8 mouse cellular contexts compared by ENCODE assay signal in genomic region chr6:125009129-125009180, GRCm38 (mm10). TPM values are rescaled to one million over a fixed set of nuclear protein-coding genes. Genes with fewer than 3 reads are reported as not detected.
DNase-seq lines count a peak whose midpoint lies in the region; ATAC-seq and TF ChIP-seq lines count a peak whose summit lies in the region.

Gene Zfp384, plus strand, starts transcription at chr6:125009145.

- no peaks in the 10 kb centered on the region for H3K9me3 ChIP-seq in neural tube, embryonic 11.5 days (ENCODE audit: control insufficient read depth, low read length)
- H3K9me3 ChIP-seq in forebrain, embryonic 11.5 days (ENCODE audit: control insufficient read depth, low read length): no peaks in the 10 kb centered on the region
- no peaks in the 10 kb centered on the region for H3K9me3 ChIP-seq in liver, embryonic 12.5 days (replicated peaks)
- H3K9me3 ChIP-seq in stomach, postnatal 0 days (ENCODE audit: control insufficient read depth, low read length): no peaks in the 10 kb centered on the region

- peak within 1 kb of the TSS; percentile 85 for H3K4me2 ChIP-seq in neural tube, embryonic 11.5 days (ENCODE audit: low read depth)
- H3K4me2 ChIP-seq in forebrain, embryonic 11.5 days (ENCODE audit: low read depth, low read length, severe bottlenecking): peak within 1 kb of the TSS; percentile 73
- H3K4me2 ChIP-seq in liver, embryonic 12.5 days: peak within 1 kb of the TSS; percentile 92
- peak within 1 kb of the TSS; percentile 72 for H3K4me2 ChIP-seq in stomach, postnatal 0 days (replicated peaks; ENCODE audit: low read depth)

- H3K4me3 ChIP-seq in neural tube, embryonic 11.5 days (ENCODE audit: low read depth, low read length): peak within 1 kb of the TSS; percentile 90
- peak within 1 kb of the TSS; percentile 92 for H3K4me3 ChIP-seq in forebrain, embryonic 11.5 days (ENCODE audit: low read depth, low read length)
- H3K4me3 ChIP-seq in liver, embryonic 12.5 days: peak within 1 kb of the TSS; percentile 99
- H3K4me3 ChIP-seq in stomach, postnatal 0 days (ENCODE audit: low read depth, low read length): peak within 1 kb of the TSS; percentile 83

- H3K27ac ChIP-seq in neural tube, embryonic 11.5 days (ENCODE audit: low read depth, low read length): peak within 1 kb of the TSS; percentile 99
- H3K27ac ChIP-seq in forebrain, embryonic 11.5 days (ENCODE audit: low read depth, low read length): peak within 1 kb of the TSS; percentile 97
- peak within 1 kb of the TSS; percentile 94 for H3K27ac ChIP-seq in liver, embryonic 12.5 days
- peak within 1 kb of the TSS; percentile 99 for H3K27ac ChIP-seq in stomach, postnatal 0 days (replicated peaks)

- TF ChIP-seq EP300 in stomach, postnatal 0 days (optimal IDR thresholded peaks at IDR 0.05): no peak

- peak within 1 kb of the TSS; percentile 94 for H3K9ac ChIP-seq in neural tube, embryonic 11.5 days (ENCODE audit: low read length)
- H3K9ac ChIP-seq in forebrain, embryonic 11.5 days (ENCODE audit: low read length): peak within 1 kb of the TSS; percentile 95
- peak within 1 kb of the TSS; percentile 97 for H3K9ac ChIP-seq in liver, embryonic 12.5 days
- H3K9ac ChIP-seq in stomach, postnatal 0 days (ENCODE audit: low read length): peak within 1 kb of the TSS; percentile 94

- whole genome bisulfite sequencing in neural tube, embryonic 11.5 days: 0% methylated on average over 3 of the region's 3 CpGs
- 0% methylated on average over 3 of the region's 3 CpGs for WGBS in forebrain, embryonic 11.5 days
- 0% methylated on average over 2 of the region's 3 CpGs for WGBS in liver, embryonic 12.5 days (ENCODE audit: insufficient replicate concordance)
- WGBS in stomach, postnatal 0 days: 5% methylated on average over 3 of the region's 3 CpGs

- H3K27me3 ChIP-seq in neural tube, embryonic 11.5 days (ENCODE audit: control insufficient read depth, insufficient read depth, low read length): no peaks in the 10 kb centered on the region
- no peaks in the 10 kb centered on the region for H3K27me3 ChIP-seq in forebrain, embryonic 11.5 days (ENCODE audit: control insufficient read depth, insufficient read depth, low read length)
- peaks cover 16% of the 10 kb centered on the region for H3K27me3 ChIP-seq in liver, embryonic 12.5 days (replicated peaks)
- no peaks in the 10 kb centered on the region for H3K27me3 ChIP-seq in stomach, postnatal 0 days (ENCODE audit: control insufficient read depth, insufficient read depth, low read length)

- DNase-seq in neural tube, embryonic 11.5 days (ENCODE audit: low spot score): no peak
- DNase-seq in neural tube, embryonic 10.5 days (ENCODE audit: extremely low spot score, low spot score): no peak
- no peak for DNase-seq in forebrain, embryonic 11.5 days (ENCODE audit: low spot score)
- no peak for DNase-seq in stomach, postnatal 0 days (ENCODE audit: low spot score)
- DNase-seq in cerebellum, adult 11 months: no peak
- DNase-seq in ovary, adult 18-20 months (ENCODE audit: low spot score): no peak

- H3K4me1 ChIP-seq in neural tube, embryonic 11.5 days (ENCODE audit: control insufficient read depth, insufficient read depth, low read length): peaks cover 5% of the 10 kb centered on the region
- H3K4me1 ChIP-seq in forebrain, embryonic 11.5 days (replicated peaks; ENCODE audit: control insufficient read depth, insufficient read depth, low read length): peaks cover 2% of the 10 kb centered on the region; the same call in 1 of the 2 replicates
- H3K4me1 ChIP-seq in liver, embryonic 12.5 days: peaks cover 45% of the 10 kb centered on the region
- no peaks in the 10 kb centered on the region for H3K4me1 ChIP-seq in stomach, postnatal 0 days (replicated peaks; ENCODE audit: control insufficient read depth, insufficient read depth)

- 0 out of 2 replicates have a peak, but pooled peaks cover 2% of the 10 kb centered on the region for H3K36me3 ChIP-seq in neural tube, embryonic 11.5 days (ENCODE audit: control insufficient read depth, insufficient read depth, low read length)
- H3K36me3 ChIP-seq in forebrain, embryonic 11.5 days (ENCODE audit: control insufficient read depth, insufficient read depth, low read length): no peaks in the 10 kb centered on the region; the same call in 1 of the 2 replicates
- peaks cover 36% of the 10 kb centered on the region for H3K36me3 ChIP-seq in liver, embryonic 12.5 days
- no peaks in the 10 kb centered on the region for H3K36me3 ChIP-seq in stomach, postnatal 0 days (ENCODE audit: control insufficient read depth, insufficient read depth, low read length)

- ATAC-seq in neural tube, embryonic 11.5 days (ENCODE audit: insufficient read depth, low FRiP score, low TSS enrichment): no peak
- no peak for ATAC-seq in forebrain, embryonic 11.5 days (replicated peaks; ENCODE audit: low FRiP score)
- no peak for ATAC-seq in hematopoietic stem cell, adult 5-6 weeks (replicated peaks in 1 of 2; ENCODE audit: insufficient read depth in 1 of 2, low FRiP score in 2 of 2, low TSS enrichment in 1 of 2, low read depth in 1 of 2, poor library complexity in 2 of 2, severe bottlenecking in 2 of 2)
- no peak for ATAC-seq in liver, embryonic 12.5 days
- ATAC-seq in stomach, postnatal 0 days (ENCODE audit: low FRiP score, low TSS enrichment): no peak

- no peak for TF ChIP-seq CTCF in stomach, postnatal 0 days (IDR thresholded peaks at IDR 0.05; ENCODE audit: low read depth)

RNA-seq across cellular contexts. Expression of gene Zfp384, which starts in this region (rescaled TPM):
- polyA plus RNA-seq in neural tube, embryonic 11.5 days (2014; fragmentation: Nextera tagmentation; extraction: Ambion mirVana): 9.7 and 10.2 TPM in 2 replicates
- 9.0 and 10.2 TPM in 2 replicates for polyA plus RNA-seq in forebrain, embryonic 11.5 days (2014; fragmentation: Nextera tagmentation; extraction: Ambion mirVana)
- total RNA-seq in hematopoietic stem cell, adult 5-6 weeks (2017): 29.0 and 29.2 TPM in 2 replicates
- polyA plus RNA-seq in liver, embryonic 12.5 days (2016; fragmentation: Nextera tagmentation; extraction: Ambion mirVana): 6.6 and 7.2 TPM in 2 replicates
- 7.0 and 7.2 TPM in 2 replicates for polyA plus RNA-seq in stomach, postnatal 0 days (2015; fragmentation: Nextera tagmentation; extraction: Ambion mirVana)
